ENCODE assay signal across 9 mouse cellular contexts in genomic region chr10:80659213-80659612, GRCm38 (mm10). TPM values are rescaled to one million over a fixed set of nuclear protein-coding genes. Genes with fewer than 3 reads are reported as not detected.
DNase-seq lines count a peak whose midpoint lies in the region; ATAC-seq and TF ChIP-seq lines count a peak whose summit lies in the region.
"Had no signal": no experiment of that assay in that cellular context is flagged by ENCODE, and none has a peak within 500 bp of the region (broad histone marks: within the 10 kb centered on the region; RNA-seq: fewer than 3 reads in every experiment).

No protein-coding gene starts in this region.

- no peak overlapping the region for H3K4me3 ChIP-seq in forebrain, embryonic 11.5 days (ENCODE audit: low read depth, low read length)
- H3K4me3 ChIP-seq in hindbrain, embryonic 11.5 days (ENCODE audit: low read depth, low read length), result no peak overlapping the region
- H3K4me3 ChIP-seq in lung, postnatal 0 days (ENCODE audit: low read depth, low read length), result peak overlapping the region; percentile 14; the same call in 1 of the 2 replicates

- H3K27ac ChIP-seq in forebrain, embryonic 11.5 days (ENCODE audit: low read depth, low read length), result peak overlapping the region; percentile 18; the same call in 1 of the 2 replicates
- no peak overlapping the region for H3K27ac ChIP-seq in hindbrain, embryonic 11.5 days (ENCODE audit: low read depth, low read length)
- H3K27ac ChIP-seq in lung, postnatal 0 days (ENCODE audit: low read length), result no peak overlapping the region

- peaks cover 10% of the 10 kb centered on the region for H3K4me1 ChIP-seq in forebrain, embryonic 11.5 days (replicated peaks; ENCODE audit: control insufficient read depth, insufficient read depth, low read length)
- H3K4me1 ChIP-seq in hindbrain, embryonic 11.5 days (replicated peaks; ENCODE audit: control insufficient read depth, insufficient read depth, low read length), result peaks cover 8% of the 10 kb centered on the region; the same call in 1 of the 2 replicates
- peaks cover 16% of the 10 kb centered on the region; the same call in 1 of the 2 replicates for H3K4me1 ChIP-seq in lung, postnatal 0 days (ENCODE audit: insufficient read depth, low read depth, low read length)

- ATAC-seq in forebrain, embryonic 11.5 days (replicated peaks; ENCODE audit: low FRiP score), result no peak
- no peak for ATAC-seq in hindbrain, embryonic 11.5 days (ENCODE audit: low FRiP score)
- ATAC-seq in lung, postnatal 0 days, result no peak
- ATAC-seq: Patski had no signal

- TF ChIP-seq EP300 in lung, postnatal 0 days (IDR thresholded peaks at IDR 0.05), result no peak

- H3K36me3 ChIP-seq in forebrain, embryonic 11.5 days (ENCODE audit: control insufficient read depth, insufficient read depth, low read length), result no peaks in the 10 kb centered on the region
- H3K36me3 ChIP-seq in hindbrain, embryonic 11.5 days (ENCODE audit: control insufficient read depth, insufficient read depth, low read length), result no peaks in the 10 kb centered on the region
- no peaks in the 10 kb centered on the region for H3K36me3 ChIP-seq in lung, postnatal 0 days (ENCODE audit: insufficient read depth, low read length)

- peak; percentile 82 for DNase-seq in gastrocnemius, adult 18-20 months (ENCODE audit: low spot score)
- no peak for DNase-seq in gastrocnemius, postnatal 25 days
- peak; percentile 74 for DNase-seq in c-Kit-positive CD71-positive TER-119-negative erythroid progenitor cells, embryonic 14.5 days (ENCODE audit: low read depth)
- DNase-seq in forebrain, embryonic 11.5 days (ENCODE audit: low spot score), result peak; percentile 82
- DNase-seq in hindbrain, embryonic 11.5 days (ENCODE audit: low spot score), result peak; percentile 86
- peak; percentile 58 for DNase-seq in layer of hippocampus, adult 9-11 months
- peak; percentile 85 for DNase-seq in lung, postnatal 0 days (ENCODE audit: low spot score)
- DNase-seq in right cerebral cortex, postnatal 25 days, result peak; percentile 67

- TF ChIP-seq CTCF in lung, postnatal 0 days (IDR thresholded peaks at IDR 0.05), result peak; percentile 78

- H3K27me3 ChIP-seq in forebrain, embryonic 11.5 days (ENCODE audit: control insufficient read depth, insufficient read depth, low read length), result no peaks in the 10 kb centered on the region
- no peaks in the 10 kb centered on the region for H3K27me3 ChIP-seq in hindbrain, embryonic 11.5 days (ENCODE audit: control insufficient read depth, insufficient read depth, low read length)
- H3K27me3 ChIP-seq in lung, postnatal 0 days (replicated peaks; ENCODE audit: insufficient read depth, low read length), result no peaks in the 10 kb centered on the region
- H3K27me3 ChIP-seq: Patski had no signal

- no peaks in the 10 kb centered on the region for H3K9me3 ChIP-seq in forebrain, embryonic 11.5 days (ENCODE audit: control insufficient read depth, low read length)
- H3K9me3 ChIP-seq in hindbrain, embryonic 11.5 days (ENCODE audit: control insufficient read depth, low read length), result no peaks in the 10 kb centered on the region
- H3K9me3 ChIP-seq in lung, postnatal 0 days (ENCODE audit: low read length), result no peaks in the 10 kb centered on the region

- H3K9ac ChIP-seq in forebrain, embryonic 11.5 days (ENCODE audit: low read length), result no peak overlapping the region
- no peak overlapping the region for H3K9ac ChIP-seq in hindbrain, embryonic 11.5 days (ENCODE audit: low read depth, low read length)
- H3K9ac ChIP-seq in lung, postnatal 0 days (replicated peaks; ENCODE audit: low read depth), result no peak overlapping the region

- H3K4me2 ChIP-seq in forebrain, embryonic 11.5 days (ENCODE audit: low read depth, low read length, severe bottlenecking), result peak overlapping the region; percentile 6; the same call in 1 of the 2 replicates
- no peak overlapping the region for H3K4me2 ChIP-seq in hindbrain, embryonic 11.5 days (replicated peaks; ENCODE audit: low read depth, low read length)
- peak overlapping the region; percentile 39 for H3K4me2 ChIP-seq in lung, postnatal 0 days (replicated peaks; ENCODE audit: low read depth, low read length)

- 16% methylated on average over 10 of the region's 10 CpGs for WGBS in forebrain, embryonic 11.5 days
- WGBS in hindbrain, embryonic 11.5 days, result 18% methylated on average over 10 of the region's 10 CpGs
- 9% methylated on average over 10 of the region's 10 CpGs for WGBS in lung, postnatal 0 days

RNA-seq across cellular contexts. Expression of gene Btbd2, which starts 2.3 kb away (rescaled TPM):
- total RNA-seq in gastrocnemius, adult 18-20 months (2021), result 10 to 100 TPM; 38.5 to 40.0 TPM
- 10 to 100 TPM; 30.5 to 31.4 TPM for total RNA-seq in gastrocnemius, postnatal 25 days (2021)
- polyA plus RNA-seq in forebrain, embryonic 11.5 days (2014; fragmentation: Nextera tagmentation; extraction: Ambion mirVana), result 78.3 and 97.3 TPM in 2 replicates
- polyA plus RNA-seq in hindbrain, embryonic 11.5 days (2014; fragmentation: Nextera tagmentation; extraction: Ambion mirVana), result 36.2 and 47.2 TPM in 2 replicates
- 41.7 and 42.9 TPM in 2 replicates for polyA plus RNA-seq in lung, postnatal 0 days (2015; fragmentation: Nextera tagmentation; extraction: Ambion mirVana)

RNA-seq across cellular contexts. Expression of gene Mknk2, which starts 18.7 kb away (rescaled TPM):
- 100 to 1,000 TPM; 244 to 292 TPM for total RNA-seq in gastrocnemius, adult 18-20 months (2021)
- 100 to 1,000 TPM; 243 to 270 TPM for total RNA-seq in gastrocnemius, postnatal 25 days (2021)
- 85.1 and 87.0 TPM in 2 replicates for polyA plus RNA-seq in forebrain, embryonic 11.5 days (2014; fragmentation: Nextera tagmentation; extraction: Ambion mirVana)
- 47.0 and 48.4 TPM in 2 replicates for polyA plus RNA-seq in hindbrain, embryonic 11.5 days (2014; fragmentation: Nextera tagmentation; extraction: Ambion mirVana)
- polyA plus RNA-seq in lung, postnatal 0 days (2015; fragmentation: Nextera tagmentation; extraction: Ambion mirVana), result 92.2 and 103 TPM in 2 replicates

RNA-seq across cellular contexts. Expression of gene Csnk1g2, which starts 36.6 kb away (rescaled TPM):
- 100 to 1,000 TPM in 1 of 2 experiments, 10 to 100 TPM in 1; 97.2 to 128 TPM for total RNA-seq in gastrocnemius, adult 18-20 months (2021)
- 10 to 100 TPM; 85.8 to 99.9 TPM for total RNA-seq in gastrocnemius, postnatal 25 days (2021)
- 134 TPM in 2 replicates for polyA plus RNA-seq in forebrain, embryonic 11.5 days (2014; fragmentation: Nextera tagmentation; extraction: Ambion mirVana)
- 71.1 and 85.6 TPM in 2 replicates for polyA plus RNA-seq in hindbrain, embryonic 11.5 days (2014; fragmentation: Nextera tagmentation; extraction: Ambion mirVana)
- 97.7 and 111 TPM in 2 replicates for polyA plus RNA-seq in lung, postnatal 0 days (2015; fragmentation: Nextera tagmentation; extraction: Ambion mirVana)

RNA-seq across cellular contexts. Expression of gene Mob3a, which starts 42.6 kb away (rescaled TPM):
- 1 to 10 TPM; 2.3 to 4.1 TPM for total RNA-seq in gastrocnemius, adult 18-20 months (2021)
- 1 to 10 TPM; 5.7 to 6.8 TPM for total RNA-seq in gastrocnemius, postnatal 25 days (2021)
- polyA plus RNA-seq in forebrain, embryonic 11.5 days (2014; fragmentation: Nextera tagmentation; extraction: Ambion mirVana), result 57.9 and 61.1 TPM in 2 replicates
- polyA plus RNA-seq in hindbrain, embryonic 11.5 days (2014; fragmentation: Nextera tagmentation; extraction: Ambion mirVana), result 54.4 and 55.6 TPM in 2 replicates
- polyA plus RNA-seq in lung, postnatal 0 days (2015; fragmentation: Nextera tagmentation; extraction: Ambion mirVana), result 32.6 and 37.0 TPM in 2 replicates

RNA-seq across cellular contexts. Expression of gene Izumo4, which starts 42.8 kb away (rescaled TPM):
- total RNA-seq in gastrocnemius, adult 18-20 months (2021), result 1 to 10 TPM in 1 of 2 experiments, under 1 TPM in 1; 0.91 to 1.9 TPM
- 1 to 10 TPM; 2.4 to 3.8 TPM for total RNA-seq in gastrocnemius, postnatal 25 days (2021)
- polyA plus RNA-seq in forebrain, embryonic 11.5 days (2014; fragmentation: Nextera tagmentation; extraction: Ambion mirVana), result 4.8 and 7.2 TPM in 2 replicates
- 10.3 and 11.4 TPM in 2 replicates for polyA plus RNA-seq in hindbrain, embryonic 11.5 days (2014; fragmentation: Nextera tagmentation; extraction: Ambion mirVana)
- polyA plus RNA-seq in lung, postnatal 0 days (2015; fragmentation: Nextera tagmentation; extraction: Ambion mirVana), result 28.7 and 28.8 TPM in 2 replicates
